Mouse (Mus musculus) gastrocnemius, adult 8-10 months (tissue): ENCODE data around the gene Mrps15. TPM values are rescaled to one million over a fixed set of nuclear protein-coding genes. Genes with fewer than 3 reads are reported as not detected.
"Not testable (repeated sequence)": the region's sequence is repeated elsewhere in the genome, so short reads cannot be mapped to it uniquely, and the experiment has no call there.

ENCODE experiments used
- DNase-seq, 2 experiments: peaks; one replicate each; pipeline ENCODE4 v3.0.0; 2022; ENCODE audit warnings: low spot score in 2 of 2
- total RNA-seq, 4 experiments: library from RNA; stranded (reverse); gene quantifications; 2 replicates each; pipeline ENCODE4 v1.2.4; 2022

Mrps15 gene
- total RNA-seq, 4 experiments from 2014 or later: 62.8 to 70.5 (median 66.0) TPM

DNA sequence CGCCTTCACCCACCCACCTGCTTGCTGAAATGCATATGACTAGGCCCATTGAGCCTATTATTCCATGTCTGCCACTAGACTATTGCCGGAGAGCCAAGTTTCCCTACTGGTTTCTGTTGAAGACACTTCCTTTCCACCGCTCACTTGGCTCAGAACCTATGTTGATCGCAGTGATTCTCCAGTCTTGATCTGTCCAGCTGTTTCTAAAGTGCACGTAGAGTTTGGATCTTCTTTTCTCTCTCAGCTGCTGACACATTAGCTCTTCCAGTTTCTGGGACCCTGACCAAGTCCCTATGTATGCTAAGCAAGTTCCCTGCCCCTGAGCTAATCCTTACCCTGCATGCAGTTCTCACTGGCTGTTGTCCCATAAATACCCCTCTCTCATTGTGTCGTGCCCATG lies 31.1 kb downstream of the Mrps15 start:
- no peak for DNase-seq

DNA sequence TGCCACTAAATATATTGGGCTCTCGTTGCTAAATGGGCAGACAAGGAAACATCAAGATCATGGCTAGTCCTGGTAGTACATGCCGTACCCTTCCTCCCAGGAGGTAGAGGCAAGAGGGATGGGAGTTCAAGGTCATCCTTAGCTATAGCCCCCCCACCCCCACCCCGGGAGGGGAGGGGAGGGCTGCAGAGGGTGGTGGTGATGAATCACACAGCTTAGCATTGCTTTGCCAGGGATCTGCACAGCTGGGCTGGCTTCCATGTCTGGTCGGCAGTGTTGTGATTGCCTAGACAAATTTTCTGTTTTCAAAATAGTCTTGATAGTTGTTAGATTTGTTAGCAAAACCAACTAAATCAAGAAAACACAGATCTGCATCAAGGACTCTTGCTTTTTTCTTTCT lies 32.5 kb downstream of the Mrps15 start:
- DNase-seq: no peak

DNA sequence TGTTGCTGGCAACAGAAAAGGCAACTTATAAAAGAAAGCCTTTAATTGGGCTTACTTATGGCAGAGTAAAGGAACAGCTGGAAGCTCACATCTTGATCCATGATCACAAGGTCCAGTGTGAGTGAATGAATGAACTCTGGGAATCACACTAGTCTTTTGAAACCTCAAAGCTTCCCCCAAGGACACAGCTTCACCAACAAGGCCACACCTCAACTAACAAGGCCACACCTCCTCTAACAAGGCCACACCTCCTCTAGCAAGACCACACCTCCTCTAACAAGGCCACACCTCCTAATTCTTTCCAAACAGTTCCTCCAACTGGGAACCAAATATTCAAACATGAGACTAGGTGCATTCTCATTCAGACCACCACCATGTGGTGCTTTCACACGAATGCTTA lies 34.9 kb downstream of the Mrps15 start:
- DNase-seq: no peak

DNA sequence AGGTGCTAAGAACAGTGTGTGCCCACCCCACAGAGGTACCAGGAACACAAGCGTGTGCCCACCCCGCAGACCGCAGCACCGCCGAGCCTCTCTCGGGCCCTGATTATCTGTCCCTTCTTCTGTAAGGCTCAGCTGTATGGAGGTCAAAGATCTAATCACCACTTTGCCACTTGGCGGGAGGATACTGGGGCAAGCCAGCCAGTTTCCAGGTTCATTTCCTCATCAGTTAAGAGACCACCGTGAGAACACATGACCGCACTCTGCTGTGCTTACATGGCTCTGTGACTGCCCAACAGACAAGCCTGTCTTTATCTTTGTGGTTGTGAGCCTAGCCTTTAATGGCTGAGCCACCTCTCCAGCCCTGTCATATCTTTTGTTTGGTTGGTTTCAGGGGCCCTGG lies 36.3 kb downstream of the Mrps15 start:
- no peak for DNase-seq

DNA sequence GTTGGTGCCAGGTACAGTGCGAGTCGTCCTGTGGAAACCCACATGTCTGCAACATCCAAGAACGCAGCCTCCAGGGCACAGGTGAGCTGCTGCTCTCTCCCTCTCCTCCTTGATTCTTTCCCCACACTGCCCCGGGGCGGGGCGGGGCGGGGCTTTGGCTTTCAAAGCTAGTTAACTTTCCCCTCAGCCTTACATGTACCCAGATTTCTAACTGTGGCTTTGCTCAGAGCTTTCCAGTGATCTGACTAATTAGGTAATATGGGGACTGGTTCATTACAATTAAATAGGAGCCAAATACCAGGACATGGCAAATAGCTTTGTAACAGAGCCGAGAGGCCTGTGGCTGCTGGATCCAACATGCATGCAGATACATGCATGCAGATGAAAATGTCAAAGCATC lies 37.7 kb downstream of the Mrps15 start:
- no peak for DNase-seq

DNA sequence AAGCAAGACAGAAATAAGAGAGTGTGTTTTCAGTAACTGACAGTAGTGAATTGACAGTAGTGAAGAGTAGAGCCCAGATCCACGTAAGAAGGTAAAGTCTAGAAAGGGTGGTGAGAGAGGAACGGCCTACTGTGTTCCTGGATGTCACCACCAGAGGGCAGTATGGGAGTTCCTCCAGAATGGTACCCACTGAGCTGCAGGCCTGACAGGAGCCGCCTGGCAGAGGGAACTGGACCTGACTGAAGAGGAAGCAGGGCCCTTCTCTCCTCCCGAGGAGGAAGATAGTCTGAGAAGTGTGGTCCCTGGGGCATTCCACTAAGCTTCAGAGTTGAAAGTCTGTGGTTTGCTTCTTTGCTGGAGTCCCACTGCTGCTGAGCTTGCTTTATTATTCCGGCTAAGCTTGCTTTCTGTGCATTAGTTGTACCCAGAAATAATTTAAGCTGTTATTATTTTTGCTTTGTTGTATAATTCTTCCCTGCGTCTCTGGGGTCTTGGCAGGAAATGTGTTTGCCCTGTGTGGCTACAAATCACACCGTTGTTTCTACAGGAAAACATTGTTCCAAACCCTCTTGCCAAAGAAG lies 39.4 kb downstream of the Mrps15 start:
- DNase-seq: peak; percentile 67 to 81

DNA sequence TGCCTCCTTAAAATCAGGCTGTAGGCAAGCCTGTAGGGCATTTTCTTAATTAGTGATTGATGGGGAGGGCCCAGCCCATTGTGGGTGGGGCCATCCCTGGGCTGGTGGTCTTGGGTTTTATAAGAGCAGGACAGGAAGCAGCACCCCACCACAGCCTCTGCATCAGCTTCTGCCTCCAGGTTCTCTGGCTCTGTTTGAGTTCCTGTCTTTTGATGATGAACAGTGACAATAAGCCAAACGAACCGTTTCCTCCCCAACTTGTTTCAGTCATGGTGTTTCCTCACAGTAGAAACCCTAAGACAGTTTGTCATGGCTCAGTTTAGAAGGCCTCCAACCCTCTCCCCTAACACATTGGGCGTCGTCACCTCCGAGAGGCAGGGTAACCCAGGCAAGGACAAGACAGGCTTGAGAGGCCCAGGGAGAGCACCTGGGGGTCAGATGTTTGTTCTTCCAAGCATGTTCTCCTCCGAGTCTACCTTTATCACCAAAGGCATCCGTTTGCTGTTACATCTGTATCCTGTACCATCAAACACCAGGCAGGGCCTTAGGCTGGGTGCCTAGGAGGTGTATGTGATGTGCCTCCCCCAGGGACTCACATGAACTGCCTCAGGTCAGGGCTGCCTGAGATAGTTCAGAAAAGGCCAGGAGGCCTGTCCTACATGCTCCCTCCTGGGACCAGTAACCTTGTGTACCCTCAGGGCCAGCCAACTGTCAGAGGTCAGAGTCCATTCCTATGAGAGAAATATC lies 43.5 kb downstream of the Mrps15 start:
- DNase-seq: no peak

DNA sequence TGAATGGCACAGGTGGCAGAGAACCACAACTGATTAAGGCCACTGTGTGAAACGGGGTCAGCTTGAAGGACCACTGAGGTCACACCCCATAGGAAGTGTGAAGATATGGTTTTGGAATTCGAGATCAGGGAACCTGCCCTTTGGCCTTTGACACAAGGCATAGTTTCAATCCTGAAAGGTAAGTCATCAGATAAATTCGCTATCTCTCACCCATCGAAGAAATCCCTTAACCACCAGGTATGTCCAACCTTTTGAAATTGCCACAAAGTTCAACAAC lies 44.1 kb downstream of the Mrps15 start:
- no peak for DNase-seq

DNA sequence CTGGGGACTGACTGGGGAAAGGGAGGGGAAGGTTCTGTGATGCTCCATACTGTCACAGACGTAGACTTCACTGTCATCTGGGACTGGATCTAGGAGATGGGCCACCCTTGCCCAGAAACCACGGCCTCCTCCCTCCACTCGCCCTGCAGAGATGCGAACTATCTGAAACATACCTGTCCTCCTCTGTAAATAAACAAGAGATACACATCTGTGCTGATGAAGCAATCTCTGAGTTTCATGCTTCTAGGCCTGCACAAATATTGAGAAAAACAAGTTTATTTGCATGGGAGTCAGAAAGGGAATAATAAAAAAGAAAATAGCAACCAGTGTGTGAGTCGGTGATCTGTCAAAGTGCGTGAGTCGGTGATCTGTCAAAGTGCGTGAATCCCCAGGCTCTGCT lies 45.1 kb downstream of the Mrps15 start:
- DNase-seq: no peak

DNA sequence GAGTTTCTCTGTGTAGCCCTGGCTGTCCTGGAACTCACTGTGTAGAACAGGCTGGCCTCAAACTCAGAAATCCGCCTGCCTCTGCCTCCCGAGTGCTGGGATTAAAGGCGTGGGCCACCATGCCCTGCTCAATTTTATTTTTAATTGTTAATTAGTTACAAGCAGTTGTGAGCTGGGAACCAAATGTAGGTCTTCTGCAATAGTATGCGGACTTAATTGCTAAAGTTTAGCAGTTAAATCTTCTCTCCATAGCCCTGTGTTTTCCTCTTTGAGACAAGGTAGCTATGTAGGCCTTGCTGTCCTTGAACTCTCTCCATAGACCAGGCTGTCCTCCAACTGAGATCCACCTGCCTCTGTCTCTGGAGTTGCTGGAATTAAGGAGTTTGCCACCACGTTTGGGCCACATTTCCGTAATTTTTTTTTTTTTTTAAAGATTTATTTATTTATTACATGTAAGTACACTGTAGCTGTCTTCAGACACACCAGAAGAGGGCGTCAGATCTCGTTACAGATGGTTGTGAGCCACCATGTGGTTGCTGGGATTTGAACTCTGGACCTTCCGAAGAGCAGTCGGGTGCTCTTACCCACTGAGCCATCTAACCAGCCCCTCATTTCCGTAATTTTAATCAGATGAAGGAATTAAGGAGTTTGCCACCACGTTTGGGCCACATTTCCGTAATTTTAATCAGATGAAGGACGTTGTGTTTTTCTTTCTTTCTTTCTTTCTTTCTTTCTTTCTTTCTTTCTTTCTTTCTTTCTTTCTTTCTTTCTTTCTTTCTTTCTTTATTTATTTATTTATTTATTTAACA lies 49.1 kb downstream of the Mrps15 start:
- DNase-seq: not testable (repeated sequence)

DNA sequence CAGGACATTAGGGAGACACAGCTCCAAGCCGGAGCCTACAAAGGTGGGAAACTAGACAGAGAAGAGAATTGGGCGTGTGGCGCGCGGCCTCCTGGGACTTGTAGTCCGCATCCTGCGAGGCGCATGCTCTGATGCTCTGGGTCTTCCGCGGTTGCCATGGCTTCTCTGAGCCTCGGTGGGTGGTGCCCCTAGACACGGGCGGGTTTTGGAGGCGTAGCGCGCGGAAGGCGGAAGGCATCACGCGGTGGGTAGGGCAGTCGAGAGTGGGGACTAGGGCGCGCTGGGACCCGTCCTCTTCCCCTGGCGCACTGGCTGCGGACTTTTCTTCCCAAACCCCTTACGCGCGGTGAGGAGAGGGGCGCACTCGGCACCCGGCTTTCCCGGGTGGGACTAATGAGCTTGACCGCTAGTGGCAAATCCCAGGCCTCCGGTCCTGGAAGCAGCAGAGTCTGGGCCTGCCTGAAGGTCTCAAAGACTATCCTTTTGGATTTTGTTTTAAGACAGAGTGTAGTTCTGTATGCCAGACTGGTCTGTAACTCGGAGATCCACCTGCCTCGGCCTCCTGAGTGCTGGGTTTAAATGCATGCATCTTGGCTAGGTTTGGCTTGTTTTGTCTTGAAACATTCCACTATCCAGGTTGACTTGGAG lies 49.9 kb downstream of the Mrps15 start, which contains the start of gene Lsm10:
Gene Lsm10, plus strand, starts transcription at position 160 of the 648 bp plus-strand sequence.
- DNase-seq: peak; percentile 90 to 93

DNA sequence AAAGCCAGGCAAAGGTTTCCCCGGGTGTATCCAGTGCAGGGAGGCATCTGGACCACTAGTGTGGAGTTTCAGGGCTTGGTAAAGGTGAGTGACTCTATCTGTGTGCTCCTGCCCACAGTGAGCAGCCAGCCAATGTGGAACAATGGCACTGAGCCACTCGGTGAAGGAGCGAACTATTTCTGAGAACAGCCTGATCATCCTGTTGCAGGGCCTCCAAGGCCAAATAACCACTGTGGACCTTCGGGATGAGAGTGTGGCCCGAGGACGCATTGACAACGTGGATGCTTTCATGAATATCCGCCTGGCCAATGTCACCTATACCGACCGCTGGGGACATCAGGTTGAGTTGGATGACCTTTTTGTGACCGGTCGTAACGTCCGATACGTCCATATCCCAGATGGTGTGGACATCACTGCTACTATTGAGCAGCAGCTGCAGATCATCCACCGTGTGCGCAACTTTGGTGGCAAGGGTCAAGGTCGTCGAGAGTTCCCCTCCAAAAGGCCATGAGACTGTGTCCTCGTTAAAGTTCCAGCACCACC lies 51.1 kb downstream of the Mrps15 start:
- DNase-seq: no peak

DNA sequence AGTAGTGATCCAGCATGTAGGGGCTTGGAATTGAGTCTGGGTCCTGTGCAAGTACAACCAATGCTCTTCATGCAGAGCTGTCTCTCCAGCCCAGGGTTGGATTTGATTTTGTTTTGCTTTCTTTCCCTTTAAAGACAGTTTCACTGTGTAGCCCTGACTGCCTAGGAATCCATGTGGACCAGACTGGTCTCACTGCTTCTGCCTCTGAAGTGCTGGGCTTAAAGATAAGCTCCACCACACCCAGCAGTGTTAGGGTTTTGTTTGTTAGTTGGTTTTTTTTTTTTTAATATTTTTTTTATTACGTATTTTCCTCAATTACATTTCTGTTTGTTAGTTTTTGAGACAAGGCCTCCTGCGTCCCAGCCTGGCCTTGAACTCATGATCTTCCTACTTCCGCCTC lies 52.6 kb downstream of the Mrps15 start:
- DNase-seq: no peak

DNA sequence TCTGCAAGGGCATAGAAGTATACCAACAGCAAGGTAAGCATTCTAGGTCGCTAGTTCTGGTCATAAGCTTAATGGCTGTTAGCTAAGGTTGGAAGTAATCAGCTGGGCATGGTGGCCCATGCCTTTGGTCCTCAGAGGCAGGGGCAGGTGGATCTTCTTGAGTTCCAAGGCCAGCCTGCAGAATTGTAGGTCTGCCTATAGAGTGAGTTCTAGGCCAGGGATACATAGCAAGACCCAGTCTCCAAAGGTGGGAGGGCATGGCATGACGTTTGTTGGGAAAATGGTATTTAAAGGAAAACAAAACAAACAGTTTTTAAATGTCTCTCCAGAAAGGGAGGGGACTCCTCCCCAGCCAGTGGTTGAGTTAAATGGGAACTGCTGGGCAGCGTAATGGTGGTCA lies 54.0 kb downstream of the Mrps15 start:
- DNase-seq: no peak

DNA sequence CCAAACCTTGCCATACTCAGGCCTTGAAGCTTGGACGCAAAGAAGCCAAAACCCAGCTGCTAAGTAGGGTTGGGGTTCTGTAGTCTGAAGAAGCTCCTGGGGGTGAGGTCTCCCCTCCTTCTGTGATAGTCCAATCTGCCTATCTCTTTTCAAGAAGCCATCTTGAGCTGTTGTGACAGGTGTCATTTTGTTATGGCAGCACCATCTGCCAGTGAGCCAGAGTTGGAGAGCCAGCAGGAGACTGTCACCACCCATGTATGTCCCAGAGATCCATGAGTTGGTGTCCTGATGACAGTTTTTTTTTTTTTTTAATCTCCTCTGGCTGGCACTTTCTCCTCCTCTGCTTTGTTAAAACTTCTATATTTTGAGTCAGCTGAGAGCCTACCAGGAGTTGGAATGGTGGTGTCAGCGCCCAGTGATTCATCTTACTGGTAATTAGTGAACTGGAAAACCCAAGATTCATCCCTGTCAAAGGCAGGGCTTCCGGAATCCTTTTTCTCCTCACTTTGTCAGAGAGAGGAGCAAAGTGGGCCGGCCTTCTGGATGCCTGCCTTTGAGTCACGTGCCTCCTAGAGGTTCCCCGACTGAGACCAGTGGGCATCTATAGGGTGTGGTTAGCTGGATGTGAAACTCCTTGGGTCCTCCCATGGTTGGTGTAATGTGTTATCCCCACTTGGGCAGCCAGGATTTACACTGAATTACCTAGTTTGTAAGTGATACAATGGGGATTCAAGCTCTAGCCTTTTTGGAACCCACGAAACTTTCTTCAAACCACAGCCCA lies 55.5 kb downstream of the Mrps15 start:
- peak in 1 of 2 experiments; percentile 33 for DNase-seq

DNA sequence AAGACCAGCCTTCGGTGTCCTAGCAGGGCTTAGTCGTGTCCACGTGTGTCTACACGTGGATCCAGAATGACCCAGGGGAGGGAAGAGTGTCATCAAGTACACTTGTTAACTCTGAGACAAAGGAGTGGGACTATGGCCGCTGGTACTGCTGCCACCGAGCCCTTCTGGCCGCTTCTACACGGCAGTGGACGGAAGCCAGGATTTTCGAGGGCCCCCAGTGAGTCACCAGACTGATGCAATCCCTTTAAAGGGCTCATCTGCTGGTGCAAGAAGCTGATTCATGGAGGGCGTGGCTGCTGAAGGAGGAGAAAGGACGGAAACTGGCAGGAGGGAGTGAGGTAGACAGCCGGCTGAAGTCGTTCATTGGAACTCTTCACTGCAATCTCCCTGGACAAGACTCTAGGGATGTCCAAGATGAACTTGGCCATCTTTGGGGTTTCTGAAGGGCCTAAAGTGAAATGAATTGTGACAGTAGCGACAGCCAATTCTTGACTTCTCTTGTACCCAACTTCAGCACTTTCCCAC lies 56.4 kb downstream of the Mrps15 start:
- DNase-seq: peak; percentile 86 to 91

DNA sequence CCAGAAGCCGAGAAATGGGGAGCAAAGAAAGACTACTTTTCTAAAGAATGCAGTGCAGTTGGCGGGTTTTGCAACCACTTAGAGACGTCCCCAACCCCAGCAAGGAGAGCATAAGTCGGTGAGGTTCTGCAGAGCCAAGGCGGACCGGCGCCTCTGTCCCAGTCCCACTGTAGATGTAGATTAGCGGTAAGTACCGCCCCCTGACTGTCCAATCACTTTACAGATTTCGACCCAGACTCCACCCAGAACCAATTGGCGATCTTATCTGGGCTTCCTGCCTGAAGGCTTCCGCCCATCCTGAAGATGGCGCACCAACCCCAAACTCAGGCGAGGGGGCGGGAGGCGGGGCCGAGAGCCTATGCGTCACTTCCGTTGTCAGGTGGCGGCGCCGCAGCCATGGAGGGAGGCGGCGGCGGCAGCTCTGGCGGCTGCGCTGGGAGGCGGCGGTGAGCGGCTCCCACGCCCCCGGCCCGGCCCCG lies 56.9 kb downstream of the Mrps15 start, which contains the start of gene Stk40:
Gene Stk40, plus strand, starts transcription at position 368 of the 479 bp plus-strand sequence.
- DNase-seq: peak; percentile 90 to 93

DNA sequence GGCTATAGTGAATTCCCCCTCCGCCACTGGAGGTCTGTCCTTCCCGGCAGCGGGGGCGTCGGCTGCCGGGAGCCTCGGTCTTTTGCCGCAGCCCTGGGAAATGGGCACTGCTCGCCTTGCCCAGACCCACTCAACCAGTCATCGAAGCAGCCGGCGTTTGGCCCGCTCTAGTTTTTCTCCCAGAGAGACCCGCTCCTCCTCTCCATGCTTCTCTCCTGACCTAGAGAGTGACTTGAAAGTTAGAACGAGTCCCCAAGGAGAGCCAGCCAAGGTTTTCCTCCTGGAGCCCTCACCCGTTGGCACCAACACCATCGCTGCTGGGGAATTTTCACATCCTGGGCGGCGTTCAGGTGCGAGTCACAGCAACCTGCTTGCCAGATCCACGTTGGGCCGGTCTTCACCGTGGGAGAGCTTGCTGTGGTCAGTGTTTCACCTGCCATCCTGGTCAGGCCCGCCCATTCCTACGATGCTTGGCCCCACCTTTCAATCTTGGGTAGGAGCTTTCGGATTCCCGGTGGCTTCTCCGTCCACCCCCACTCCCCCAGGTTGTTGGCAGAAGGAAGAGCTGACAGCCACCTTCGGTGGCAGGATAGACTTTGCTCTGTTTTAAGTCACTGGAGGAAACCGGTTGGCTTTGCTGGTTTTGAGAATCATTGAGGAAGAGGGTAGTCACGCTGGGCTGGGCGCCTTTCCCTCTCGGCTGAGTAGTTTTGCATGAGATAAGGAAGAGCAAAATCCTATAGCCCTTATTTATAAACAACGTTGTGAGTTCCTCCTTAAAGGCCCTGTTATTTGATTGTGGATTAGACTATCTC lies 57.7 kb downstream of the Mrps15 start:
- DNase-seq: no peak
